Mouse (Mus musculus) kidney, postnatal 25 days (tissue): ENCODE measurements around the gene Zfp663.

Source experiments
- DNase-seq, 2 experiments: peaks; one replicate each; pipeline ENCODE4 v3.0.0; 2021; ENCODE audit warnings: mixed read lengths in 2 of 2

Gene Zfp663

GRCm38 (mm10) chr2:165319503-165319902 lies 49.0 kb downstream of the Zfp663 start:
- peak in 1 of 2 experiments; percentile 38 for DNase-seq

DNA sequence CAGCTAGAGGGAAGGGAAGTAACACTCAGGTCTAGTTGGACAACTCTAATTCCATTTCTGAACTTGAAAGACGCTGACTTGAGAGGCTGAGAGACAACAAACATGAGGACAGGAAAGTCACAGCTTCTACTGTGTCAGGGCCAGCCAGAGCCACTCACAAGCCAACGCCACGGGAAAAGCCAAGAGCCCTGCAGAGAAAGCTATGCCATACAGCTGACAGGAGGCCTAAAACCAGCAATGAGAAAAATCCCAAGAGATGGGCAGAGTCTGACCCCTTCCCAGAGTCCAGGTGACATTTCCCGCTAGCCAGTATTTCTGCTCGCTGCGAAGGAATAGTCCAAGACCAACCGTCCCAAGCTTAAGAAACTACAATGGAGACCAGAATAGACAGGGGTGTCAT lies 49.6 kb downstream of the Zfp663 start:
- no peak for DNase-seq

DNA sequence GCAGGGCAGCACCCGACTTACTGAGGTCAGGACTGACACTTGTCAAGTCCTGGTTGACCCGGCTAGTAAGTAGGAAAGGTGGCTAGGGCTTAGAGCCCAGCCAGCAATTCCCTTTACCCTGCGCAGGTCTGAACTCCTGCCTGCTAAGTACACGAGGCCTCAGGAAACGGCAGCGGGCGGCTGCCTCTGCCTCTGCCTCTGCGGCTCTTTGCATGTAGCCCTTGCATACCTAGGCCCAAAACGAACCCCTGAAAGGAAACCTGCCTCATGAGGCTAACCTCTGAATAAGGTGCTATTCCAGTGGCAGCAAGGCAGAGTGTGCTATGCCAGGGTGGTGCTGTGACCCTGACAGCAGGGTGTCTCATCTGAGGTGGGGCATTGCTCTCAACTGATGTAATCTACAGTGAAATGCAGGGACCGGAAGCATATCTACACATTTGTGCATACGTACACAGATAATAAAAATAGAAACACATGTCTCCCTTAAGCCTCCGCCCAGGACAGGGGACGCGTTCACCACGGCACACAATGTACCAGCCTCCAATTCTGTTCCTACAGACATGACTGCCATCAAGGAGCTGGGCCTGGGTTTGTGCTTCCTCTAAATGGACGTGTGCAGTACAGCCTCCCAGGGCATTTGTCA lies 50.8 kb downstream of the Zfp663 start:
- peak in 1 of 2 experiments; percentile 31 for DNase-seq

- DNase-seq = peak; percentile 79 to 80
Measured at GRCm38 (mm10) chr2:165316837-165317473, 51.6 kb downstream of the Zfp663 start.

DNA sequence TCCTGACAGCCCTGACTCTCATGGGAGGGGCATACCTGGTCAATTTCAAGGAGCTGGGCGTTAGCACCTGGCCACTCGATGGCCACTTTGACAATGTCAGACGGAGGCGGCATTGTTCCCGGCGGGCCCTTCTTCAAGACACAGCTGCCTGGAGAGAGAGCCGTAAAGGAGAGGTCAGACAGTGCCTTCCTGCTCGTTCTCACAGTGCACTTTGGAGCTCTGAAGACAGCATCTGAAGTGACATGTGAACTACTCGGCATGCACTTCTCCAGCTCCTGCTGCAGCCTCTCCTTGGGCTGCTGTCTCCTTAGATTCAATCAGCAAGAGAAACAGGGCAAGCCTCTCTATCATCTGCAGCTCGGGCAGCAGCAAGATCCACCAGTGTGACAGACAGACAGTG lies 52.3 kb downstream of the Zfp663 start:
- DNase-seq = no peak

DNA sequence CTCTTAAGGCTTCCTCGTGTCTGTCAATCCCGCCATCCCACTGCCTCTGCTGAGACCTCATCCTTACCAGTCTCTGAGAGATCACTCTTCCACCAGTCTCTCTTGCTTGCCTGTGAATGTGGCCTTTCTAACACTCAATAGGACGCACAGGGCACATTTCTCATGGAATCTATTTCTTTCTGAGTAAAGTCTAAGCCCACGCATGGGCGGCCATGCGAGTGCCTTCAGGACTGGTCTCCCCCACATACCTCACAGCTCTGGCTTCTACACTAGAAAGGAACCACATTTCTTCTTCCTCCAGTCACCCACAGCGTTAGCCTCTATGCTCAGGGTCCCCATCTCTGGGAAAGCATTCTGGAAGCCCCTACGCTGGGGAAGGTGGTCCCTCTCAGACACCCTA lies 54.3 kb downstream of the Zfp663 start:
- peak in 1 of 2 experiments; percentile 61 for DNase-seq

DNA sequence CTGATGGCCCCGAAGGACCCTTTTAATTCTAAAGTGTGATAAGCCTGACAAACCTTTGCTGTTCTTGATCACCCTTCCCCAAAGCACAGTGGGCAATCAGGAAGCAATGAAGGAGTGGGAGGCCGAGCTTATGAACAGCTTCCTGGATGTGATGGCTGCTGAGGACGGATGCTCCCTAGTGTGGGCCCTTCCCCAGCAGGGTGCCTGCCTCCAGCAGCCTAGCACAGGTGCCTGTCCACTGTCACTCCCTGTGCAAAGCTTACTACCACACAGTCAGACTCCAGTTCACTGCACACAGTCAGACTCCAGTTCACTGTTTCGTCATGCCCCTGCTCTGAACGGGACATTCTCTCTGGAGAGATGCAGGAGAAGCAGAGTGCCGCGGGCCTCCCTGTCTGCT lies 56.1 kb downstream of the Zfp663 start:
- no peak for DNase-seq

GRCm38 (mm10) chr2:165311577-165311976 lies 57.0 kb downstream of the Zfp663 start:
- DNase-seq = peak in 1 of 2 experiments; percentile 36

DNA sequence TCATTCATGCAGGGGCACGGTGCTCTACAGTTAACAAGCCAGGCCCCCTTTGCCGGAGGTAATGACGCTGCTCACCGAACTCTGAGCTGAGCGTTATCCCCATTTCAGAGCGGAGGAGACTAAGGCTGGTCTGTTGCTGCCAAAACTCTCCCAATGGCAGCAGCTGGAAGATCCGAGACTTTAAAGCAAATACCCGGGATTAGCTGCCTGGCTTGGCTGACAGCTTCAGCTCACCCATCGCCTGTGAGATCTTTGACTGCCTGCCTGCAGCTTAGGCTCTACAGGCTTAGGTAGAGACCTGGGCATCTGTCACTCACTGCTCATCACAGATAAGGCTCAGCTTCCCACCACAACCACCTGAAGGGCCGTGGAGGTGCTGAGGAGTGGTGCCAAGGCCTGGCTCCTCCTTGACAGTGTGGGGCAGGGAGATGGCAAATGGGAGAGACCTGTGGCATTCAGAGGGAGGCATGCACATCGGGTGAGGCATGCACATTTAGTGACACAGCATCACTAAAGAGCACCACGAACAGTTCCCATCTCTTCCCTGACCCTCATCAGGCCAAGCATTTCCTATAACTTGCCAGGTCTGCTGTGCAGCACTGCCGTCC lies 57.6 kb downstream of the Zfp663 start:
- peak in 1 of 2 experiments; percentile 38 for DNase-seq

GRCm38 (mm10) chr2:165307801-165308200 lies 60.7 kb downstream of the Zfp663 start:
- DNase-seq = peak; percentile 38 to 72

DNA sequence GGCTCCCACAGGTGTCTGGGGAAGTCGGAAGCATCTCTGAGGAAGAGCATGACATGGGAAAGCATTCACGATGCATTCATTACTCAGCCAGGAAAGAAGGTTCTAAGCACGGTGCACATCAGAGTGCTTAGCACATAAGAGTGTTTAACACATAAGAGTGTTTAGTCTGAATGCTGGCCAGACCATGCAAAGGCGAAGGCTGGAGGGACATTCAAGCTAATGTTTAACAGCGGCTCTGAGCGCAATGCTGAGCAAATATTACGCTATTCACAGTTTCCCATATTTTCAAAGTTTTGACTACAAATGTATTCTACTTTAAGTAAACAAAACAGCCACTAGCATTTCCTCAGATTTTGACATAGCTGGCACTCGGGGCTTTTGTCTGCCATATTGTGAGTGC lies 63.1 kb downstream of the Zfp663 start:
- DNase-seq = peak in 1 of 2 experiments; percentile 40

DNA sequence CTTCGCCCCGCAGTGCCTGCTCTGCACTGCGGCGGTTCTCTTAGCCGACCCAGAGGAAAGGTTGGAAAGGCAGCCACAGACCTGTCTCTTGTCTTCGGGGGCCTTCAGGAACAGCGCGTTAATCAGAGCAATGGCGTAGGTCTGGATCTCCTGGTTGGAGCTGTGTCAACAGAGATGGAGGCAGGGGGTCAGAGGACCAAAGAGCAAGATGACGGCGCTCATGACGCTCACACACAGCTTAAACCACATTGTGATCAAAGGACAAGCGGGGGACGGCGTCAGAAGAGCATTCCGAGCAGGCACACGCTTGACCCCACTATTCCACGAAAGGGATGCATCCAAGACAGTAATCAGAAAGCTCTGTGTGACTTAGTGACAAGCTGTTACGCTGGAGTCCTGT lies 63.7 kb downstream of the Zfp663 start:
- DNase-seq = no peak

GRCm38 (mm10) chr2:165303354-165304012 lies 65.0 kb downstream of the Zfp663 start:
- DNase-seq = no peak

GRCm38 (mm10) chr2:165301409-165301808 lies 67.1 kb downstream of the Zfp663 start:
- no peak for DNase-seq
